Mouse (Mus musculus) embryonic facial prominence, embryonic 10.5 days (tissue): ENCODE results near the gene Btnl10. TPM values are rescaled to one million over a fixed set of nuclear protein-coding genes. Genes with fewer than 3 reads are reported as not detected.

Source experiments
- DNase-seq: peaks from one replicate; pipeline ENCODE4 v3.0.0-alpha.2; 2017; ENCODE audit warnings: low spot score
- H3K27ac ChIP-seq: fragments of 300-500 bp; sonication (generic); replicated peaks from 2 replicates; pipeline ENCODE4 v1.5.1; 2016; ENCODE audit warnings: mild to moderate bottlenecking
- H3K27me3 ChIP-seq: fragments of 300-500 bp; sonication (generic); replicated peaks from 2 replicates; pipeline ENCODE4 v1.6.1; 2016; ENCODE audit warnings: low read depth, mild to moderate bottlenecking; ENCODE audit not compliant: poor library complexity, severe bottlenecking
- H3K36me3 ChIP-seq: fragments of 300-500 bp; sonication (generic); replicated peaks from 2 replicates; pipeline ENCODE4 v1.6.1; 2016; ENCODE audit warnings: mild to moderate bottlenecking, moderate library complexity
- H3K4me1 ChIP-seq: fragments of 300-500 bp; sonication (generic); 2 replicates; pipeline ENCODE4 v1.6.1; 2016
- H3K4me3 ChIP-seq: fragments of 300-500 bp; sonication (generic); 2 replicates; pipeline ENCODE4 v1.5.1; 2016; ENCODE audit warnings: mild to moderate bottlenecking, moderate library complexity
- H3K9me3 ChIP-seq: fragments of 300-500 bp; sonication (generic); 2 replicates; pipeline ENCODE4 v1.6.1; 2016; ENCODE audit warnings: mild to moderate bottlenecking
- WGBS: fragments of 180-500 bp; shearing (Covaris S2); methylation state at CpG from one replicate; pipeline ENCODE4 v1.1.7; 2016; 5-methylcytosine and 5-hydroxymethylcytosine counted together
- polyA plus RNA-seq: library from polyadenylated mRNA; unstranded; fragments of >200 nt; fragmentation: Nextera tagmentation; extraction: Ambion mirVana; gene quantifications from 2 replicates; pipeline ENCODE4 v1.2.1, GENCODE M21; 2016

Btnl10 gene
- polyA plus RNA-seq, 1 experiment from 2014 or later = not detected

GRCm38 (mm10) chr11:58914461-58915028 lies 3.2 kb upstream of the Btnl10 start:
- Histone ChIP-seq H3K9me3 (no peaks in the 10 kb centered on the region), H3K36me3 (no peaks in the 10 kb centered on the region), H3K4me3 (peak overlapping the region; percentile 48), H3K27me3 (no peaks in the 10 kb centered on the region; the same call in 1 of the 2 replicates), H3K4me1 (peaks cover 15% of the 10 kb centered on the region), H3K27ac (peak overlapping the region; percentile 82)
- WGBS = 19% methylated on average over 17 of the region's 17 CpGs
- DNase-seq = peak; percentile 40

- 55% methylated on average over 14 of the region's 14 CpGs for WGBS
- DNase-seq = peak; percentile 51
- H3K4me3 ChIP-seq = no peak overlapping the region
- peaks cover 17% of the 10 kb centered on the region for H3K4me1 ChIP-seq
- H3K9me3 ChIP-seq = no peaks in the 10 kb centered on the region
- H3K36me3 ChIP-seq = no peaks in the 10 kb centered on the region
- H3K27ac ChIP-seq = no peak overlapping the region
- no peaks in the 10 kb centered on the region; the same call in 1 of the 2 replicates for H3K27me3 ChIP-seq
Observed at GRCm38 (mm10) chr11:58916879-58917744, 596 bp upstream of the Btnl10 start.

- Histone ChIP-seq H3K36me3 (no peaks in the 10 kb centered on the region), H3K4me3 (no peak overlapping the region), H3K27me3 (no peaks in the 10 kb centered on the region; the same call in 1 of the 2 replicates), H3K9me3 (no peaks in the 10 kb centered on the region), H3K4me1 (peaks cover 17% of the 10 kb centered on the region), H3K27ac (no peak overlapping the region)
- DNase-seq = no peak
- WGBS = 79% methylated on average over 5 of the region's 5 CpGs
Observed at GRCm38 (mm10) chr11:58918759-58919158, 1.1 kb downstream of the Btnl10 start.

- Histone ChIP-seq H3K4me3 (no peak overlapping the region), H3K36me3 (no peaks in the 10 kb centered on the region), H3K9me3 (no peaks in the 10 kb centered on the region), H3K27me3 (no peaks in the 10 kb centered on the region), H3K4me1 (peaks cover 10% of the 10 kb centered on the region), H3K27ac (no peak overlapping the region)
- DNase-seq = no peak
- 86% methylated on average over 9 of the region's 9 CpGs for WGBS
Observed at GRCm38 (mm10) chr11:58922420-58922819, 4.7 kb downstream of the Btnl10 start.

- Histone ChIP-seq H3K27me3 (no peaks in the 10 kb centered on the region), H3K9me3 (no peaks in the 10 kb centered on the region)
- 80% methylated on average over 2 of the region's 3 CpGs for WGBS
Observed at GRCm38 (mm10) chr11:58926651-58927050, 8.9 kb downstream of the Btnl10 start.

GRCm38 (mm10) chr11:58927053-58927452 lies 9.3 kb downstream of the Btnl10 start:
- DNase-seq = no peak
- WGBS = 68% methylated on average over 2 of the region's 2 CpGs
- no peaks in the 10 kb centered on the region for H3K9me3 ChIP-seq
- peaks cover 12% of the 10 kb centered on the region for H3K36me3 ChIP-seq
- H3K4me3 ChIP-seq = no peak overlapping the region
- H3K4me1 ChIP-seq = peaks cover 11% of the 10 kb centered on the region
- no peaks in the 10 kb centered on the region for H3K27me3 ChIP-seq
- no peak overlapping the region for H3K27ac ChIP-seq

More at GRCm38 (mm10) chr11:58926651-58927050, 8.9 kb downstream of the Btnl10 start:
- DNase-seq = no peak
- H3K27ac ChIP-seq = no peak overlapping the region
- peaks cover 8% of the 10 kb centered on the region for H3K36me3 ChIP-seq
- no peak overlapping the region for H3K4me3 ChIP-seq
- peaks cover 11% of the 10 kb centered on the region for H3K4me1 ChIP-seq

GRCm38 (mm10) chr11:58927790-58928651 lies 10.3 kb downstream of the Btnl10 start:
- no peaks in the 10 kb centered on the region for H3K9me3 ChIP-seq
- peak overlapping the region; percentile 37 for H3K4me3 ChIP-seq
- peaks cover 22% of the 10 kb centered on the region for H3K36me3 ChIP-seq
- H3K27ac ChIP-seq = peak overlapping the region; percentile 66
- no peaks in the 10 kb centered on the region for H3K27me3 ChIP-seq
- H3K4me1 ChIP-seq = peaks cover 11% of the 10 kb centered on the region
- WGBS = 36% methylated on average over 20 of the region's 20 CpGs
- peak; percentile 82 for DNase-seq

- H3K4me1 ChIP-seq = peaks cover 11% of the 10 kb centered on the region
- H3K36me3 ChIP-seq = peaks cover 32% of the 10 kb centered on the region
- H3K27me3 ChIP-seq = no peaks in the 10 kb centered on the region
- 75% methylated on average over 4 of the region's 4 CpGs for WGBS
- DNase-seq = no peak
- H3K27ac ChIP-seq = no peak overlapping the region
- no peak overlapping the region for H3K4me3 ChIP-seq
- H3K9me3 ChIP-seq = no peaks in the 10 kb centered on the region
Observed at GRCm38 (mm10) chr11:58929055-58929454, 11.3 kb downstream of the Btnl10 start.

GRCm38 (mm10) chr11:58929641-58930040 lies 11.9 kb downstream of the Btnl10 start:
- Histone ChIP-seq H3K27ac (no peak overlapping the region), H3K4me3 (no peak overlapping the region), H3K27me3 (no peaks in the 10 kb centered on the region), H3K9me3 (no peaks in the 10 kb centered on the region), H3K36me3 (peaks cover 38% of the 10 kb centered on the region), H3K4me1 (peaks cover 11% of the 10 kb centered on the region)
- 60% methylated on average over 3 of the region's 3 CpGs for WGBS
- no peak for DNase-seq

- H3K9me3 ChIP-seq = no peaks in the 10 kb centered on the region
- H3K4me3 ChIP-seq = no peak overlapping the region
- H3K4me1 ChIP-seq = peaks cover 11% of the 10 kb centered on the region
- no peak overlapping the region for H3K27ac ChIP-seq
- WGBS = 95% methylated on average over 3 of the region's 3 CpGs
- peaks cover 44% of the 10 kb centered on the region for H3K36me3 ChIP-seq
- no peaks in the 10 kb centered on the region for H3K27me3 ChIP-seq
- DNase-seq = no peak
Observed at GRCm38 (mm10) chr11:58930254-58930653, 12.5 kb downstream of the Btnl10 start.

GRCm38 (mm10) chr11:58931576-58931975 lies 13.9 kb downstream of the Btnl10 start:
- Histone ChIP-seq H3K9me3 (no peaks in the 10 kb centered on the region), H3K27me3 (no peaks in the 10 kb centered on the region), H3K27ac (no peak overlapping the region), H3K4me3 (no peak overlapping the region), H3K4me1 (peaks cover 11% of the 10 kb centered on the region), H3K36me3 (peaks cover 57% of the 10 kb centered on the region)
- WGBS = 84% methylated on average over 4 of the region's 4 CpGs
- DNase-seq = no peak

- H3K4me1 ChIP-seq = peaks cover 22% of the 10 kb centered on the region
- H3K4me3 ChIP-seq = peak overlapping the region; percentile 97
- DNase-seq = peak; percentile 46
- H3K36me3 ChIP-seq = peaks cover 42% of the 10 kb centered on the region
- peak overlapping the region; percentile 96 for H3K27ac ChIP-seq
- H3K27me3 ChIP-seq = no peaks in the 10 kb centered on the region
- WGBS = 2% methylated on average over 13 of the region's 13 CpGs
- H3K9me3 ChIP-seq = no peaks in the 10 kb centered on the region
Observed at GRCm38 (mm10) chr11:58937909-58938308, 20.2 kb downstream of the Btnl10 start.
